Mouse (Mus musculus) cortical plate, adult 2 months (tissue): ENCODE data around the gene Hist1h2ae.

Experiments used
- CTCF ChIP-seq: fragments of 200-500 bp; IDR thresholded peaks from 2 replicates; pipeline ENCODE4 v1.5.1; 2011; ENCODE audit warnings: mild to moderate bottlenecking, control low read depth, low read length; ENCODE audit not compliant: insufficient read depth; ENCODE audit errors: extremely low read depth
- POLR2A ChIP-seq: fragments of 200-500 bp; IDR thresholded peaks from 2 replicates; pipeline ENCODE4 v1.6.1; 2011; ENCODE audit warnings: mild to moderate bottlenecking, low read length, control low read depth; ENCODE audit not compliant: insufficient read depth; ENCODE audit errors: extremely low read depth

GRCm38 (mm10) chr13:23611638-23612037 lies 40.6 kb upstream of the Hist1h2ae start:
- TF ChIP-seq POLR2A (no peak), CTCF (no peak)
